Mouse (Mus musculus): Measurements from ENCODE around the gene Ptpn9.
"Not testable (repeated sequence)": the region's sequence is repeated elsewhere in the genome, so short reads cannot be mapped to it uniquely, and the experiment has no call there.

Ptpn9 gene

DNA sequence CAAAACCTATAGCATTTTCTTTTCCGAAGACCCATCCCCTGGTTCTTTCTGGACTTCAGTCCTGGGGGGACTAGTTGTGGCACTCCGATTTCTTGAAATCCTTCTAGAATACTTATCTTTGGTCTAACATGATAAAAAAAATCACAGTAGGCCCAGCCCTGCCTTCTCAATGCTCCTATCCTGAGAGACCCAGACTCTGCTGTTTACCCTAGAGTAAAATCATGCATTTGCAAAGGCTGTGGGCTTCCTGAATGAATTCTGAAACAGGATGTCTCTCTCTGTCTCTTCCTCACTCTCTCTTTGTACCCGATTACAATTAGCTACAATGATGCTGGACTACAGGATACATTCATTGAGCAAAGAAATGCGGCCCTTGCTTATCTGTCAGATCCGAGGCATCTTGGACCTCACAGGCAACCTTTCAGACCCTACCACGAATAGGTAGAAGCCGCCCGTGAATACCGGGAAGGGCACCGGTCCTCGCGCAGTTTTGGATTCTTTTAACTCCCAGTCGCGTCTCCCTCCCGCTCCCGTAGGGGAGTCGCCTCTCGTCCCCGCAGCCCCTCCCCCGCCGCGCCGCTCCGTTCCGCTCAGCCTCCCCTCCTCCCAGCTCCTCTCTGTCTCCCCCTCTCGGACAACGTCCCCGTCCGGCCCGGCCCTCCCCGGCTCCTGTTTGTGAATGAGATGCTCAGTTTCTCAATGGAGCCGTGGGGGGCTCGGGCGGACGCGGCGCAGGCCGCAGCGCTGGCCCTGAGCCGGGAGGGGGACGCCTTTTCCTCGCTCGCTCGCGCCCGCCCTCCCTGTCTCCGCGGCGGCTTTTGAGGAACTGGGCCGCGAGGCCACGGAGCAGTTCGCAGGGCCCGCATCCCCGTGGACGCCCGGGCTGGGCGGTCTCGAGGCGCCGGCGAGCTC, at the start of gene Ptpn9:
Ptpn9 (plus strand) TSS at position 638 of the 912 bp plus-strand sequence.
- DNase-seq = peak; percentile 96

GRCm38 (mm10) chr9:56947481-56947880, 47.2 kb upstream of the Ptpn9 start:
- DNase-seq = peak; percentile 47 to 66

DNA sequence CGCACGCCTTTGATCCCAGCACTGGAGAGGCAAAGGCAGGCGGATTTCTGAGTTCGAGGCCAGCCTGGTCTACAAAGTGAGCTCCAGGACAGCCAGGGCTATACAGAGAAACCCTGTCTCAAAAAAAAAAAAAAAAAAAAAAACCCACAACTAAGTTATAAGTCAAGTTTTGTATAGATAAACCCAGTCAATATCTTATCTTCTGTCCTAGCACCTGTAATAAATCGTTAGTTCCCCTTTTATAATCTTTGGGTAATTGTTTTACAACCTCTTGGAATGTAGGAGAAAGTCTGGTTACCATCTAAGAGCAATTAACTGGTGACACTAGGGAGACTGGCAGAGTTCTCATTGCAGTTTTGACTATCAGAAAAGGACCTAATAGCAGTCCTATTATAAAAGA, 46.0 kb upstream of the Ptpn9 start:
- DNase-seq = not testable (repeated sequence)

- peak; percentile 12 to 18 for DNase-seq
Measured at GRCm38 (mm10) chr9:56949767-56950166, 45.0 kb upstream of the Ptpn9 start.

DNA sequence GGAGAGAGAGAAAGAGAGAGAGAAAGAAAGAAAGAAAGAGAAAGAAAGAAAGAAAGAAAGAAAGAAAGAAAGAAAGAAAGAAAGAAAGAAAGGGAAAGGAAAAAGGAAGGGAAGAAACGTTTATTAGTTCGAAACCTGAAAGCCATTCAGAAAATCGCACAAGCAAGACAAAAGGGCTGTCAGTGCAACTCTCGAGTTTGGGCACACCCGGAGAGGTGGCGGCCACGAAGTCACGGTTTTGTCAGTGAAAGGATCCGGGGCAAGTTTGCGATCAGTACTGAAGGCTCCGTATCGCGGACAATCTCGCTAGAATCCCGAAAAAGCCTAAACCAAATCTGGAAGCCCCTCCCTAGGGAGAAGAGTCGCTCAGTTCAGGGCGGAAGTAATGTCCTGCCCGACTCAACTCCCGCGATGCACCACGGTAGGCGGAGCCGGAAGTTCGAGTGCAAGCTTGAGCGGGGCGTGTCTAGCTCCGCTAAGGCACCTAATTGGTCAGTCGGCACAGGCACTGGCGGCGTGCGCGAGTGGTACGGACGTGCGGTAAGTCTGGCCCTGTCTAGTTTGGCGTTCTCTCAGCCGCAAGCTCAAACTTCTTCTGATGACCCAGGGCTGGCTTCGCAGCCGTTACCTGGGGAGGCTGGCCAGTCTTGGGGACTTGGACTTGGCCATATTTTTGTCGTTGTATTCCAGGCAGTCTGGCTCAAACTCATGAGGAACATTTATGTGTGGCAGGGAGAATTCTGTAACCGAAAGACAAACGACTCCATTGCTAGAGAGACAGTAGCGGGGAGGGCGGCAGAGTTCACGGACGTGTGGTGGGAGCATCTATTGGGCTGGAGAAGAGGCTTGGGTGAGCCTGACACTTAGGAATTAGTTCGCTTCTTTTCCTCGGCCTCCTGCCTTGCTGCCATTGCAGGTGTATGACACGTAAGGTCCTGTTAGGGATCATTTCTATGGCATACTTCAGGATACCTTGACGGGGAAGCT, 44.0 kb upstream of the Ptpn9 start, which contains the start of gene Snupn:
Snupn (plus strand) TSS at position 465 of the 987 bp plus-strand sequence.
- DNase-seq = peak; percentile 98 to 99

GRCm38 (mm10) chr9:56953562-56953961, 41.2 kb upstream of the Ptpn9 start:
- DNase-seq = peak in 1 of 2 experiments; percentile 15

- peak; percentile 19 to 45 for DNase-seq
Measured at GRCm38 (mm10) chr9:56956966-56957675, 37.6 kb upstream of the Ptpn9 start.

DNA sequence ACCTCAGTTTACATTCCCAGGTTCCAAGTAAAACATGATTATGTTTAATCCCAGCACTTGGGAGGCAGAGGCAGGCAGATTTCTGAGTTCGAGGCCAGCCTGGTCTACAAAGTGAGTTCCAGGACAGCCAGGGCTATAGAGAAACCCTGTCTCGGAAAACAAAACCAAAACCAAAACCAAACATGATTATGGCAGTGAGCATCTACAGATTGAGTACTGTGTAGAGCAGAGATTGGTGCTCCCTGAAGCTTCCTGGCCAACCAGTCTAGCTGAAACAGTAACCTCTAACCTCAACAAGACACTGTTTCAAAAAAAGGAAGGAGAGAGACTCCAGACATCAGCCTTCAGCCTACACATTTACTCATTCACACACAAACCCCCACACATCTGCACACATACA, 36.0 kb upstream of the Ptpn9 start:
- no peak for DNase-seq

DNA sequence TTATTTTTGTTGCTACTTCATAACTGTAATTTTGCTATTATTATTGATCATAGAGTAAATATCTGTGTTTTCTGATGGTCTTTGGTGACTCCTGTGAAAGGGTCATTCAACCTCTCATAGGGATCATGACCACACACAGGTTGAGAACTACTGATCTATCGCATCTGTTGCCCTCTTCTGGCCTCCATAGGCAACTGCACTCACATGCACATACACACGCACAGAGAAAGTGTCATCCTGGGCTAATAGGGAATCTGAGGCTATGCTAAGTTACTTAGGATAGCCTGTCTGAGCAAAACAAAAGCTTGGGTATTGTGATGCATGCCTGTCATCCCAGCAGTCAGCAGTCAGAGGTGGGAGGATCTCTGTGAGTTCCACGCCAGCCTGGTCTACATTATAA, 33.1 kb upstream of the Ptpn9 start:
- no peak for DNase-seq

- no peak for DNase-seq
Measured at GRCm38 (mm10) chr9:56970158-56970557, 24.6 kb upstream of the Ptpn9 start.

GRCm38 (mm10) chr9:56973960-56974524, 20.7 kb upstream of the Ptpn9 start:
- DNase-seq = no peak

DNA sequence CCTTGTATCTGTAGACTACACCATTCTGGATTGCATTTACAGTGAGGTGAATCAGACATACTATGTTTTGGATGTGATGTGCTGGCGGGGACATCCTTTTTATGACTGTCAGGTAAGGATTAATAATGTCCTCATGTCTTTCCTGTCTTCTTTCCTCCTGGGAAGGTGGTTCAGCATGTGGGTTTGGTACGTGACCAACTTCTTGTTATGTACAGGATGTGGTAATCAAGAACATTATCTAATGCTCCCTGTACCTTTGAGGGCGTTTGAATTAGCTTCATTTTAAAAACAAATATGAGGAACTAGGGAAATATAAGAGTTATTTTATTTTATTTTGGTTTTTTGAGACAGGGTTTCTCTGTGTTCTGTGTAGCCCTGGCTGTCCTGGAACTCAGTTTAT, 19.5 kb upstream of the Ptpn9 start:
- DNase-seq = no peak

GRCm38 (mm10) chr9:56980186-56980585, 14.5 kb upstream of the Ptpn9 start:
- DNase-seq = no peak

GRCm38 (mm10) chr9:56981502-56981901, 13.2 kb upstream of the Ptpn9 start:
- no peak for DNase-seq

DNA sequence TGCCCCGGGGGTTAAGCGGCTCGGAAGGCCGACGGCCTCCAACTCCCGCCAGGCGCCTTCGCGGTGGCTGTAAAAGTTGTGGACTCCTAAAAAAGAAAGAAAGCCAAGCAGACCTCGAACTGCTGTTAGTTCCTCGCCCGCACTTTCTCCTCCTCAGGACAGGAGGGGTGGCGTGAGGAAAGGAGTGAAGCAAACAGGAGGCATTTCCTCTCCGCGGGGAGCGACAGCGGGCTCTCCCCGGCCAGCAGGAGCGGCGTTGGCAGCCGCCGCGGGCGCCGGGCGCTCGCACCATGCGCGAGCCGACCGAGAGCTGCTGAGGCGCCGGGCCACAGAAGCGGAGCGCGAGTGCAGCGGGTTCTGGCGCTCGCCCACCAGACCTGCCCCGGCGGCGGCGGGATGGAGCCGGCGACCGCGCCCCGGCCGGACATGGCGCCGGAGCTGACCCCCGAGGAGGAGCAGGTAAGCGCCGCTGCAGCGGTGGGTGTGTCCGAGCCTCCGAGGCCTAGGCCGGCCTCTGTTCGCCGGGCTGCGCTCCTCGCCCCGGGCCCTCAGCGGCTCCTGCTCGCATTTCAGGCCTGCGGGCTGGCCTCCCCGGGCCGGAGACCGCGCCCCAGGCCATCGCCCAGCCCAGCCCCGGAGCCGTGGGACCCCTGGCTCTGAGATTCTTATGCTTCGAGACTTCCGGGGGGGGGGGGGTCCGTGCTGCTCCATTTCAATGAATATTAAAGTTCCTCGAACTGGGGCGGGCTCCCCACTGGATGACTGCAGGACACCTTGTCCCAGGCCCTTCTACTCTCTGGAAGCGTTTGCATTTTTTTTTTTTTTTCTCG, 690 bp downstream of the Ptpn9 start:
- peak; percentile 75 to 86 for DNase-seq

DNA sequence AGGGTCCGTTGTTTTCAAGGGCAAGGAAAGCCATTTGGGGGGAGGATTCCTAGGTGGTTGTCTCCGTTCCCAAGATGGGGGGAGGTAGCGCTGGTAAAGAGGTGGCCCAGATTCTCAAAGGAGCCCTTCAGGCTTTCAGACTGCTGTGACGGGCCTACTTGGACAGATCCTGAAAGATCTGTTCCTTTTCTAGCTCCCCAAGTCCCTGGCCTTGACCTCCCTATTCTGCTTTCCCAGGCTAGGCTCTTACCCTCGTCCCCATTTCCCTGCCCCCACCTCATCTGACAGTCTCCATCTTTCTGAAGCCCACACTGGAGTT, 1.3 kb downstream of the Ptpn9 start:
- peak; percentile 39 to 53 for DNase-seq

- peak in 1 of 2 experiments; percentile 10 for DNase-seq
Measured at GRCm38 (mm10) chr9:56997206-56997605, 2.5 kb downstream of the Ptpn9 start.

- DNase-seq = no peak
Measured at GRCm38 (mm10) chr9:57003011-57003410, 8.3 kb downstream of the Ptpn9 start.

DNA sequence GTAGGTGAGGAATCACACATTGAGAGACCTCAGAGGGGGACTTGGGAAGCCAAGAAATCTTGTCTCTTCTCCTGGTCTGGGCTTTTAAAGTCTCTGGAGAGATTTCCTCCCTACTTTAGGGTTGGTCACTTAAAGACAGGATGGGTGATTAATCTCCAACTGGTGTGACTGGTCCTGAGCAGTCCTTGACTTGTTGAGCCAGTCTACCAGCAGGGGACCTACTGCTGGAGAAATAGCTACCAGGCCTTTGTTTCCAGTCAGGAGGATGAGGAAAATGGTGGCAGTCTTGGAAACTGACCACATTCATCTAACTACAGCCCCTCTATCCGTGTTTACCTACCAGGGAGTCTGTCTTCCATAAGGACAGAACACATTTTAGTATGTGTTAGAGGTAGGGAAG, 17.7 kb downstream of the Ptpn9 start:
- no peak for DNase-seq

DNA sequence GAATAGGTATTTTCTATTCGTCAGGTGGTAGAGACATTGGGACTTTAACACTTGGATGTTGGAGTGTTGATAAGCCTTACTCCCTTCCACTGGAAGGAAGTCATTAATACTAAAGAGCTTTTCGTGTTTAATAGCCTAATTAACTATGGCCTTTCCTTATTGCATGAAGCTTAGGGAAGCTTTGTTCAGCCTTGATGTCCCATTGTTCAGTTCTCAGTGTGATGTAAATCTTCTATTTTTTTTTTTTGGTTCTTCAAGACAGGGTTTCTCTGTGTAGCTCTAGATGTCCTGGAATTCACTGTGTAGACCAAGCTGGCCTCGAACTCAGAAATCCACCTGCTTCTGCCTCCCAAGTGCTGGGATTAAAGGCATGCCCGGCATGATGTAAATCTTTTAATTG, 18.2 kb downstream of the Ptpn9 start:
- no peak for DNase-seq

DNA sequence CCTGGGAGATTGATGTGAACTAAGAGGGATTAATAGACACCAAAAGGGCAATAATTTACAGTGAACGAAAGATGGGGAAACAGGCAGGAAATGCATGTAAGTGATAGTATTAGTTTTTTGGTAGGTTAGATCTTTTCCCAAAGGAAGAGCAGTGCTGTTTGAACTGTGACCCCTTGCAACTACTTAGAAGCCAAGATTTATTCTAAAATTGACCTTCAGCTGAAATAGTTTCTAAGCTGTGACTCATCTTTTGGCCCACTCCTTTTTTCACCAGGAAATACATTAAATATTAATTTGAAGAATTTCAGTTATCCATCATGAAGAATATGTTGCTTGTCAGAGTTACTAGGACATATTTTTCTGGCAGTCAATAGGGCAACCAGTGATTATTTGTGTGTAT, 19.0 kb downstream of the Ptpn9 start:
- DNase-seq = no peak

Data from kidney, postnatal 4 days (tissue).